Mouse (Mus musculus) embryo, embryonic 9.5 days (tissue): Measurements from ENCODE around the gene Nampt.

Experiments
- DNase-seq: peaks from one replicate; pipeline ENCODE4 v3.0.0-alpha.2; 2017; ENCODE audit errors: extremely low spot score

The Nampt gene

DNA sequence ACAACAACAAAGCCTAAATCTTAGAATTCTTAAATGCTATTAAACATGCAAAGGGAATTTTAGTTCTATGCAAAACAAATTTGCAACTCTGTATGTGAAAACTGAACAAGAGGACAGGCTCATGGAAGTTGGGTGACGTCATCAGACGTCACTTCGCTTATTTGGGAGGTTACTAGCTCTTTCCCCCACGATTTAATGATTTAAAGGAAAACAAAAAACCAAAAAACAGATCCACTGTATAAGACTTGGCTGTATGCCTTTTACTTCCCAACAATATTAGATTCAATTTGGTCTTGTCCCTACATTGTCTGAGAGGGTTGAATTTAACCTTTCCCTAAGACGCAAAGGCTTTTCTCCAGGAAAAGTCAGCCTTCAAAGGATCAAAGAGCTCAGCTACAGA, at the start of gene Nampt:
Nampt (plus strand) TSS at position 130 of the 400 bp plus-strand sequence.
- DNase-seq: no peak

DNA sequence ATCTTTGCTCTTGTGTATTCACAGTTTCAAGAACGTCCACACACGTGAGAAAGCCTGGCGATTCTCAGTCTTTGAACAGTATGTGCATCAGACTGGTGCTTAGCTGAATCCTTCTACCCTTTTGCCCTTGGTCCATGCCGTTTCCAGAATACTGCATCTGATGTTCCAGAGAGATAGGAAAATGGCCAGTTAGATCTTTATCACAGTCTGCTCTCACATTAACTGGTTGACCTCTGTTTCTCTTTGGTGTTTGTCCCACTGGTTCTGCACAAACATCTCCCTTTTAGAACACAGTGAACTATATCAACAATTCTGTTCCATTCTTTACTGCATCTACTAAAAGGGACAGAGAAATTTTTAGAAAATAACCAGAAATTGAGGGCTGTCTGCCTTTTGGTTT, 48.6 kb upstream of the Nampt start:
- DNase-seq: no peak

DNA sequence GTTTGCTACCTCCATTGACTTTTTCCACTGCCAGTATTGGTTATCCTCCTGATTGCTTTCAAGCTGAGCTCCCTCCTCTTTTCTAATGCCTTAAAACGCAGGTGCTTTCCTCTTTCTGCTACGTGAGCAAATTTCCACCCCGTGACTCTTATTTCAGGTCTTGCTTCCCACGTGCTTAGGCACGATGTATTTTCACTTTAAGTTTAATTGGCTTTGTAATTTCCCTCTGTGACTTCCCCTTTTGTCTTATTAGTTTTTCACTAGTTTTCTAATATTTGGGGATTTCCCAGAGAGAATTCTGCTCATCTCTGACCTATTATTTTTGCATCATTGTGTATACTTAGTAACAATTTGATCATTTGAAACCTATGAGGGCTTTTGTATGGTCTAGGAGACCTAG, 44.8 kb upstream of the Nampt start:
- no peak for DNase-seq

- no peak for DNase-seq
These were observed 30.3 kb upstream of the Nampt start for GRCm38 (mm10) chr12:32789092-32789491.

DNA sequence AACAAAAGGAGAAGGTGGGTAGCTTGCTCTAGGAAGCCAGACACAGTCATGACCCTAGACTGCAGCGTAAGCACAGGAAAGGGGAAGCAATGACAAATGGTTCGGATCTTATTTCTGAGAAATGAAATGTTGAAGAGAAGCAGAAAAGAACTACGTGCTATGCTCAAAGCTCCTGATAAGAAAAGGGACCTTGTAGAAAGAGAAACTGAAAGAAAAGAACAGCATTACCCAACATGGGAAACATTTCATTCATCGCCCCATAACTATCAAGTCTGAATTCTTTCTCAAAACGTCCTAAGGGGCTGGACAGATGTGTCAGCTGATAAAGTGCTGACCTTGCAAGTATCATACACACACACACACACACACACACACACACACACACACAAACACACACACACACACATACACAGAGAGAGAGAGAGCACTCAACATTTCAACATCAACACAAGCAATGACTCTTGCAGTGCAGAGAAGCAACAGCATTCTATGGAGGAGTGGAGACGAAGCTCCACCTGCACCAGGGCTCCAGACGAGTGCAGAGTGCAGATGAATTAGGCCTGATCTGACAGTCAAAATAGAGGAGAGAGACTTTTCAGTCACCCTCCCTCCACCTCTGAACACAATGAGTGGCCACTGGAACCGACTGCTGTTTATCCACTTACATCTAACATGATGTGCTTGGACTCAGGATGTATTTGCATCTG, 23.4 kb upstream of the Nampt start:
- DNase-seq: no peak

DNA sequence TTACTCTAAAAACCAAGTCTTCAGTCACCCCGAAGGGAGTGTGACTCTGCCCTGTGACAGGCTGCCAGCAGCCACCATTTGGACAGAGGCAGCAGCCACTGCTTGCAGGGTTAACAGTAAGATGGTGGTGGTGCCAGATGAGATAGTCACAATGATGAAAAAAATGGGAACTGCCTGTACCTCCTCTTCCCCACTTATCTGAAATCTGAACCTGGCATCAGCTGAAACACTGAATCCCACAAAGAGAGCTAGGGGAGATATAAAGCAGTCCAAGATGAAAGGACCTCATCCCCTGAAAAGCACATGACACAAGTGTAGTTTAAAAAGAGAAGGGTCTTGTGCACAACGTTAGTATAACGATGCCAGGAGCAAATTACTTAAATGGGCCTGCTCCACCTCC, 21.9 kb upstream of the Nampt start:
- DNase-seq: no peak

- DNase-seq: no peak
These were observed 18.3 kb upstream of the Nampt start for GRCm38 (mm10) chr12:32801078-32801477.

DNA sequence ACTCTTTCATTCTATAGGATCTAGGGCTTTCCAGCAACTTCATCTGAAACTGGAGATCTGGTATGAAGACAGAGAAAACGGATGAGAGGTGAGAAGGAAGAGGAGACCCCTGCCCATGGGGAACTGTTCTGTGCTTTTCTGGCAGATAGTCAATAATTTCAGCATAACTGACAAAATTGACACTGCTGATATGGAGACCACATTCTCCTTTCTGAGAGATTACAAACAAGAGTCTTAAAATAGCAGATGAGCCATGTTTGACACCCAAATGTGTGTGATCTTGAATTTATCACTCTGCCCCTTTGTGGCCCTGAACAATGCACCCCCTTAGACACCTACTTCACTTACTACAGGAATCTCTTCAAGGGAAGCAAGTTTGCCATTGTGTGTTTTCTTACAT, 13.8 kb upstream of the Nampt start:
- DNase-seq: no peak

DNA sequence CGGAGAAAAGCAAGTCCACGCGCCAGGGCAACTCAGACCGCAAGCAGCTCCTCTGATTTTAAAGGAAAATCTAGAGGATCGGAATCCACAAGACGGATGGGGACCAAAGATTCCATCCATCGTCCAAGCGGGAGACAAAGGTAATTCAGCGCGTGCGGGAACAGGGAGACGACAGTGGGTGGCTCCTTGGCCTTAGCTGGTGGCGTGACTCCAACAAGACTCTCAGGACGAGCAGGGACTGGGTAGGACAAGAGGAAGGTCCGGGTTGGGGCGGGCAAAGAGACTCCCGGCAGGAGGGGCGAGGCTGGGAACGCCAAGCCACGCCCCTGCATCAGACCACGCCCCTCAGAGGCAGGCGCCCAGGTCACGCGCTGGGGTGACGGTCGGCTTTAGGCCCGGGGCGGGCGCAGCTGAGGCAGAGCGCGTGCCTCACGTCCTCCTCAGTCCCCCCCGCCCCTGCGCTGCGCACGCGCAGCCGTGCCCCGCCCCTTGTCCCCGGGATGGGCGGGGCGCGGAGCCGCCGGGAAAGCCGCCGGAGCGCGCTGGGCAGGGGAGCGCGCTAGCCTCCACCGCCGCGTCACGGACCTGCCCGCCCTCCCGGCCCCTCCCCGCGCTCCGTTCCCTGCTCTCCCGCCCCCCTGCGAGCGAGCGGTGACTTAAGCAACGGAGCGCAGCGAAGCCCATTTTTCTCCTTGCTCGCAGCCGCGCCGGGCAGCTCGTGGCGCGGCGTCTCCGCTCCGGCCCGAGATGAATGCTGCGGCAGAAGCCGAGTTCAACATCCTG, 669 bp downstream of the Nampt start:
- peak; percentile 99 for DNase-seq

GRCm38 (mm10) chr12:32820688-32821503, 1.6 kb downstream of the Nampt start:
- peak; percentile 80 for DNase-seq

- no peak for DNase-seq
These were observed 2.2 kb downstream of the Nampt start for GRCm38 (mm10) chr12:32821504-32822011.

- no peak for DNase-seq
These were observed 2.7 kb downstream of the Nampt start for GRCm38 (mm10) chr12:32822066-32822465.

DNA sequence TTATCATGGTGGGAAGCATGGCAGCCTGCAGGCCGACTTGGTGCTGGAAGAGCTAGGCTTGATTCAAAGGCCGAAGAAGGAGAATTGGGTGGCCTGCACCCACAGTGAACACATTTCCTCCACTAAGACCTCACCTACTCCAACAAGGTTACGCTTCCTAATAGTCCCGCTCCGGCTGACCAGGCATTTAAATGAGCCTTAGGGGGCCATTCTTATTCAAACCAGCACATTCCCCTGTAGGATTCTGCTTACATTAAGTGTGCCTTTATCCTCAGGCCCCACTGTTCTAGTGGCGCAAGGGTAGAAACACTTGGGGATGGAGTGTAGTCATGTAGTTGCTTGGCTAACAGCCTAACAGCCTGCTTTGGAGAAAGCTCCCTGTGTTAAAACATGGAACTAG, 5.2 kb downstream of the Nampt start:
- no peak for DNase-seq

- no peak for DNase-seq
These were observed 7.6 kb downstream of the Nampt start for GRCm38 (mm10) chr12:32826971-32827370.

DNA sequence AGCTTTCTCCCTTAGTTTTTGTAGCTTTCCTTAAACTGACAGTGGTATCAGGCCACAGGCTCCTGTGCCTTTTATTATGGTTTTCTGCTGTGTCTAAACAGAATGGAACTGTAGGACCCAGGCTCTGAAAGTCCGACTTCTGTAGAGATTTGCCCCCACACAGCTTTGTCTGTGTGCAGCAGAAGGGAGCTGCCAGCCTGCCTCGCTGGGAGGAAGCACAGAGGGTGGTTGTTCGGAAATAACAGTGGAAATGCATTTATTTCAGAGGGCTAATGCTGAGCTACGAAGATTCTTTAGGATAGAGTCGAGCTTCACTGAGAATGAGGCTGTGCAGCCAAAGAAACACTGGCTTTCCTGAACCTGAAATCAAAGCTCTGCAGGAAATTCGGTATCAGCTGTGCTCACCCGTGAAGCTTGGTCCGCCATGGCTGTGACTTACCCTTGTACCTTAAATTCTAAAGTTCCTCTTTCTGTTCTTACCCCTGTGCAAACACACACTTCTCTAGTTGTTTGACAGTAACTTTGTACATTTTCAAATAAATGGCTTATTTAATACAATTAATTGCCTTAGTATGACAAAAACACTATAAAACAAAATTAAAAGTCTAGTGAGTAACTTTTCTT, 8.9 kb downstream of the Nampt start:
- no peak for DNase-seq

DNA sequence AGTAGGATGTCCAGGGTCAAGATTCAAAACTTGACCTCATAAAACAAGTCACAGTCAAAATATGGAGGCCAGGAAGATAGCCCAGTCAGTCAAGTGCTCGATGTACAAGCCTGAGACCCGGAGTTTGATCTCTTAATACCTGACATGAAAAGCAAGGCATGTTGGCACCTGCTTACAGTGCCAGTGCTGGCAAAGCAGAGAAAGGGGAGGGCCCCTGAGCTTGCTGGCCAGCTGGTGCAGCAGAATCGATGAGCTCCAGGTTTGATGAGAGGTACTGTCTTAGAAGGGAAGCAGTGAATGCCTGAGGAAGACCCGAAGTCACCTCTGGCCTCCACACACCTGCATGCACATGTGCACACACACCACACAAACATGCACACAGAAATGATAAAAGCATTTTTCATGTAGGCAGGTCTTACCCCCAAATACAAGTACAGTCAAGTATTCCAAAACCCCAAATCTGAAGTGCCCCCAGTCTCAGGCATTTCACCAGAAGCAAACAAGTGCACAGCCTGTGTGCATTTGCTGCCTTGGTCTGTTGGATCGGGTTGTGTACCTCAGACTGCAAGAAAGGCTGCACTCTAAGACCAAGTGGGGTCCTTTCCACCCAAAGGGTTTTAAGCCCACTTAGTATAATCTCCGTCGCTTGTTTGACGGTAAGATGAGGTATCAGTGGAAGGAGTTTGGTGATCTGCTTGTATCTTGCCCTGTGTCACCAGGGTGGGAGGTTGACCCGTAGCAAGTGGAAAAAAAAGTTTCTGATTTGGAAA, 10.2 kb downstream of the Nampt start:
- DNase-seq: no peak

DNA sequence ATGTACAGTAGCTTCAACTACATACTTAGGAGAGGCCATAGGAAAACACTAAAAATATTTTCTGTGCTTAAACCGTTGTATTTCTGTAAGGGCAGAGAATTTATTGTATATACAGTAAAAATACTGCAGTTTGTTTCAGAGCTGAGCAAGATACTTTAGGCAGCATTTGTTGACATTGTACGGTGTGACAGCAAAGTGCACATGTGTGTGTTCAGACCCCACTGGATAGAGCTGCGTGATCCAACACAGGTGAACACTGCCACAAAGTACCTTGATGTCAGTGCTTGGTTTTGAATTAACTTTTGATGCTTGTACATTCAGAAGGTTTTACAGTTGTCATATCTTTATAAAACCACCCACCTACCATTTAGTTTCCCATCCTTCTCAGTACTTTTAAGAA, 12.7 kb downstream of the Nampt start:
- DNase-seq: no peak

GRCm38 (mm10) chr12:32834781-32835180, 15.4 kb downstream of the Nampt start:
- no peak for DNase-seq

GRCm38 (mm10) chr12:32835235-32835634, 15.9 kb downstream of the Nampt start:
- no peak for DNase-seq

- DNase-seq: no peak
These were observed 19.1 kb downstream of the Nampt start for GRCm38 (mm10) chr12:32838406-32838805.

DNA sequence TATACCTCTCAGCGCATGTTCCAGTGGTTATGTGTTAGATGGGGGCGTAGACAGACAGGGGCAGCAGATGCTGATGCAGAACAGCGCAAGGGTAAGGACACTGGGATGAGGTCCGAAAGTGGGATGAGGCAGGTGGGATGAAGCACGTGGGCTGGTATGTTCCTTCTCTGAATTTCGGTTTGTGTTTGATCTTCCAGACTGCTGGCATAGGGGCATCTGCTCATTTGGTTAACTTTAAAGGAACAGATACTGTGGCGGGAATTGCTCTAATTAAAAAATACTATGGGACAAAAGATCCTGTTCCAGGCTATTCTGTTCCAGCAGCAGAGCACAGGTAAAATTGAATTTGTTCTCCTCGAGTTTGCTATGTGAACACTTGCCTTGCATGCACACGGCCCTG, 19.6 kb downstream of the Nampt start:
- no peak for DNase-seq
